Mouse (Mus musculus) left cerebral cortex, adult 2 months (tissue): ENCODE data around the gene Olfr975. TPM values are rescaled to one million over a fixed set of nuclear protein-coding genes. Genes with fewer than 3 reads are reported as not detected.
"Not testable (repeated sequence)": the region's sequence is repeated elsewhere in the genome, so short reads cannot be mapped to it uniquely, and the experiment has no call there.

ENCODE experiments used
- DNase-seq, 2 experiments: peaks; one replicate each; pipeline ENCODE4 v3.0.0; 2021 to 2022; ENCODE audit warnings: low spot score in 2 of 2, mixed read lengths in 1 of 2; ENCODE audit errors: extremely low spot score in 1 of 2
- H3K27ac ChIP-seq: fragments of 200-600 bp; 2 replicates; pipeline ENCODE4 v1.8.1; 2022
- H3K4me3 ChIP-seq: fragments of 200-600 bp; 2 replicates; pipeline ENCODE4 v1.8.1; 2022
- CTCF ChIP-seq: fragments of 200-600 bp; IDR thresholded peaks from 2 replicates; pipeline ENCODE4 v1.8.1; 2022; ENCODE audit warnings: antibody characterized with exemption, mild to moderate bottlenecking, moderate library complexity
- intact Hi-C: fragments of 180-260 bp; cut with DNase I; formaldehyde crosslinking; loops from one replicate; pipeline ENCODE4 v1.15.1; 2025
- long read RNA-seq, 2 experiments: library from polyadenylated mRNA; stranded (forward); transcript quantifications; one replicate each; pipeline ENCODE4 v2.0.0; 2021; ENCODE audit warnings: borderline mapping rate in 2 of 2
- total RNA-seq, 2 experiments: library from RNA; stranded (reverse); gene quantifications; 2 replicates each; pipeline ENCODE4 v1.2.3; 2021

Gene Olfr975
- not detected for total RNA-seq
- long read RNA-seq, experiment 1, result 0 reads
- long read RNA-seq, experiment 2, result 0 reads

- no peak for TF ChIP-seq CTCF
- Histone ChIP-seq H3K4me3 (no peak within 1 kb of the TSS), H3K27ac (no peak within 1 kb of the TSS)
- DNase-seq, result no peak
- intact Hi-C loops, result no loop called here
Observed at GRCm38 (mm10) chr9:39951946-39952345, at the start of gene Olfr975. Olfr975 (minus strand) TSS chr9:39952046.

DNA sequence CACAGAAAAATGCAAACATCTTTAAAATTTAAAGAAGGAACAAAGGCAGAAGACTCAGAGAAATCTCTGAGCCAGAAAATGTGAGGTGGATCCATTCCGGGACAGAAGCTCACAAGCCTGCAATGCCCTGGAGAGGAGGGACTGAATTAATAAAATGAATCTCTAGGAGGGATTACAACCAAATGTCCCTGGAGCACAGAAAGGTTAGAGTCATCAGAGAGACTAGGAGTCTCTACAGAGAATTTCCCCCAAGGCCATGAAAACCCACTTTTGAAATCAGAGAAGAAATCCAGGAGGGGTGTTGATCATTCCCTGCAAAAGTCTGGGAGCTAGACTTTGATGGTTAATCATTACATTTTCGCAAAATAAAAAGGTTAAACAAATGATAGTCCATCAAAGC lies 40.0 kb upstream of the Olfr975 start, which contains the start of gene Olfr978:
TSS of gene Olfr978 (plus strand) at position 301 of the 400 bp plus-strand sequence.
- TF ChIP-seq CTCF, result no peak
- intact Hi-C loops, result no loop called here
- Histone ChIP-seq H3K4me3 (no peak within 1 kb of the TSS), H3K27ac (no peak within 1 kb of the TSS)
- no peak for DNase-seq

DNA sequence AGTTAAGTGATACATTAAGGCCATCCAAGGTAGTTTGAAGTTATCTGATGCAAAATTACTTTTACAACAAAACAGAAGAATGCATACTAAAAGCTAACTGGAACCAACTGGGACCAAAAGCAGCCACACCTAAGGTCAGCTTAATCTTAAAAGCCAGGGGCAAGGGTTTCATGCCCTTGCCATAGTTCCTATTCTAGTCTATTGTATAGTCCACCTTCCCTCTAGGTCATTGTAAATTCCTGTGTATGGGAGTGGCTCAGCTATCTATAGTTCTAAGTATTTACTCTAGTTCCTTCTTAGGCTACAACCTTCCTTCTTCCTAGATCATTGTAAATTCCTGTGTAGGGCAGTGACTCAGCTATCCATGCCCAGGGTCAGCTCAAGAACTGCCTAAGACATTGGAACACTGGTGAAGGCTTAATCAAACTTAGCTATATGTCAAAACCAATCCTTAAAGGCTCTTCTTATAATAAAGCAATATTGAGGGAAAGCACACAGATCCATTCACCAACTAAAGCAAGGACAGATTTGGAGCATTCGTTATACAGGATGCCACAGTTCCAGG lies 24.8 kb upstream of the Olfr975 start:
- H3K4me3 ChIP-seq, H3K27ac ChIP-seq, DNase-seq, intact Hi-C loops: not testable (repeated sequence)

- intact Hi-C loops, DNase-seq, H3K27ac ChIP-seq, H3K4me3 ChIP-seq: not testable (repeated sequence)
Observed at GRCm38 (mm10) chr9:39961033-39961432, 9.2 kb upstream of the Olfr975 start, which contains the start of gene Olfr976. Olfr976 (minus strand) TSS chr9:39961133.

DNA sequence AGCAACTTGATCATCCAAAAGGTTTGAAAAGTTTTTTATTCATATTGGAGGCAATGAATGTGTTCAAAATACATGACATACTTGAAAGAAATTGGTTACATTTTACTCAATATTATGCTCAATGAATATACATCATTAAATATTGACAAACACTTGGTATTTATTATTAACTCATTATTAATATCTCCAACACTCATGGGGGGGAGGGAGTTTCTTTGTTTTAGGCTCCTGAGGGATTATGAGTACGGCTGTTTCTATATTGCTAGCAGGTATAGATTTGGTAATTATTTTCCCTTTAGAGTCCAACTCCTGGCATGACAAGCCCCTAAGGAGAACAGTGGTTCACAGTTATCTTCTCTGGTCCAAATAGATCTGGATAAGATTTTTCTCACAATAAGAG lies 14.6 kb downstream of the Olfr975 start, which contains the start of gene Olfr974:
TSS of gene Olfr974 (plus strand) at position 301 of the 400 bp plus-strand sequence.
- no peak for TF ChIP-seq CTCF
- intact Hi-C loops, result no loop called here
- Histone ChIP-seq H3K4me3 (no peak within 1 kb of the TSS), H3K27ac (no peak within 1 kb of the TSS)
- no peak for DNase-seq

DNA sequence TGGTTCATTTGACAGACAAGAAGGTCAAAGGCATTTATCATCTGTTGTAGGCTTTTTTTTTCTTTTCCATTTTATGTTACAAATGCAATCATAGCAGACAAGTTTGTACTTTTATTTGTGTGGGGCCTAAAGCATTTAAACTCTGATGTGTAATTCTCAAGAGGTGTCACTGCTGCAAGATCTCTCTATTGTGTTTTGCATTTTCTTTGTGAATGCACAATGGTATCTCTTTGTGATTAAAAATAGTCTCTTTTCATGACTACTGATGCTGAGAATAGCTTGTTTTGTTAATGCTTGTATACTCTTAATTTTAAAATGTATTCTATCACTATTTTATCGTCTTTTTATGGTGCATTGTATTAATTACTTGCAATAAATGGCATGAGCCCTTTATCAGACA lies 23.0 kb downstream of the Olfr975 start:
- H3K27ac ChIP-seq, DNase-seq, intact Hi-C loops, H3K4me3 ChIP-seq: not testable (repeated sequence)

GRCm38 (mm10) chr9:39927975-39928836 lies 23.6 kb downstream of the Olfr975 start:
- DNase-seq, H3K27ac ChIP-seq, H3K4me3 ChIP-seq, intact Hi-C loops: not testable (repeated sequence)

DNA sequence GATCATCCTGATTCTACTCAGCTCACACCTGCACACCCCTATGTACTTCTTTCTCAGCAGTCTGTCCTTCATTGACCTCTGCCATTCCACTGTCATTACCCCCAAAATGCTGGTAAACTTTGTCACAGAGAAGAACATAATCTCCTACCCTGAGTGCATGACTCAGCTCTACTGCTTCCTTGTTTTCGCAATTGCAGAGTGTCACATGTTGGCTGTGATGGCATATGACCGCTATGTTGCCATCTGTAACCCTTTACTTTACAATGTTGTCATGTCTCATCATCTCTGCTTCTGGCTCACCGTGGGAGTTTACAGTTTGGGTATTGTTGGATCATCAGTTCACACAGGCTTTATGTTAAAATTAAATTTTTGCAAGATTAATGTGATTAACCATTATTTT lies 41.9 kb downstream of the Olfr975 start:
- no peak for DNase-seq
- TF ChIP-seq CTCF, result no peak
- H3K27ac ChIP-seq, result no peak overlapping the region
- H3K4me3 ChIP-seq, result no peak overlapping the region
- intact Hi-C loops, result no loop called here

DNA sequence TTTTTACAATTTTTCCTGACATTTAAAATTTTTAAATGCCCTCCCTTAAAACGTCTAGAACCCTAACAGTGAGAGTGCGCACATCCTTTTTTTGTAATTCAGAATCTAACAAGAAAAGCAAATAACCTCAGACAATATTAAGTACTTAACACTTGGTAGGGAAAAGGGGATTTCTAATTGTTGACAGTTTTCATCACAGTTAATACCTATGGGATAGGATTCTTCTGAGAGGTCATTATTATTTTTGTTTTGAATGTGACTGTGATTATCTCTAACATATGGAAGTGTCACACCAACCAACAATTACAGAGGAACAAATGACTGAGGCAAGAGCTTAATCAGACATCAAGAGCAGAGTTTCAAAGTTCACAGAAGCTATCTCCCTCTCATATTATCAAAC lies 44.8 kb downstream of the Olfr975 start, which contains the start of gene Olfr229:
TSS of gene Olfr229 (plus strand) at position 301 of the 400 bp plus-strand sequence.
- no peak within 1 kb of the TSS for H3K27ac ChIP-seq
- TF ChIP-seq CTCF, result no peak
- intact Hi-C loops, result no loop called here

DNA sequence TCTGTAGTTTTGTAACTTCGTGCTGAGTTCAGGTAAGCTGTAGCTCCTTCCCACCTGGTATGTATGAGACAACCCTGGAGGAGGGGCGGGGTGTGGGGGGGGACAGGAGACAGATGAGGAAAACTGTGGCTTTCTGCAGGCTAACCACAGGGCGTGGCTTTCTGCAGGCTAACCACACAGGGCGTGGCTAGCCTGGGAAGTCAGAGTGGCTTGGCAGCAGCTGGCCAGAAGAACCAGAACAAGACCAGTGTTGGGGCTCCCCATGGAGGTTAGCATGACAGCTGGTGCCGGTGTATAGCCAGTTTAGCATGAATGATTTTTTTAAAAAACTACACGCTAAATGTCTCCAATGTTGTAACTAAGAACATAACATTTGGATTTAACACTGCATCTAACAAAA lies 46.7 kb downstream of the Olfr975 start:
- DNase-seq, result no peak
- Histone ChIP-seq H3K27ac (no peak overlapping the region), H3K4me3 (no peak overlapping the region)
- intact Hi-C loops, result no loop called here
- no peak for TF ChIP-seq CTCF

More for the DNA sequence above, 44.8 kb downstream of the Olfr975 start, which contains the start of gene Olfr229:
- no peak within 1 kb of the TSS for H3K4me3 ChIP-seq
- no peak for DNase-seq

Other genes starting within 250 kb of the Olfr975 start
- gene Olfr149, start 244.9 kb downstream of the Olfr975 start, total RNA-seq, result not detected
- not detected for gene Olfr965, start 240.7 kb downstream of the Olfr975 start, total RNA-seq
- gene Olfr150, start 221.1 kb downstream of the Olfr975 start, total RNA-seq, result not detected
- gene Olfr967, start 205.8 kb downstream of the Olfr975 start, total RNA-seq, result not detected
- not detected for gene Olfr968, start 168.8 kb downstream of the Olfr975 start, total RNA-seq
- gene Olfr969, start 161.1 kb downstream of the Olfr975 start, total RNA-seq, result not detected
- gene Olfr970, start 143.2 kb downstream of the Olfr975 start, total RNA-seq, result not detected
- gene Olfr971, start 115.2 kb downstream of the Olfr975 start, total RNA-seq, result not detected
- gene Olfr972, start 85.6 kb downstream of the Olfr975 start, total RNA-seq, result not detected
- not detected for gene Olfr229, start 44.7 kb downstream of the Olfr975 start, total RNA-seq
- gene Olfr974, start 14.5 kb downstream of the Olfr975 start, total RNA-seq, result not detected
- gene Olfr976, start 9.1 kb upstream of the Olfr975 start, total RNA-seq, result not detected
- not detected for gene Olfr978, start 40.1 kb upstream of the Olfr975 start, total RNA-seq
- gene Olfr979, start 51.4 kb upstream of the Olfr975 start, total RNA-seq, result not detected
- gene Olfr980, start 57.5 kb upstream of the Olfr975 start, total RNA-seq, result not detected
- gene Olfr981, start 69.4 kb upstream of the Olfr975 start, total RNA-seq, result not detected
- gene Olfr982, start 121.8 kb upstream of the Olfr975 start, total RNA-seq, result not detected
- gene Olfr983, start 141.5 kb upstream of the Olfr975 start, total RNA-seq, result not detected
- gene Olfr984, start 162.2 kb upstream of the Olfr975 start, total RNA-seq, result not detected
- gene Olfr985, start 178.1 kb upstream of the Olfr975 start, total RNA-seq, result not detected
- gene Tmem225, start 196.1 kb upstream of the Olfr975 start, total RNA-seq, result not detected
- gene Olfr986, start 228.9 kb upstream of the Olfr975 start, total RNA-seq, result under 1 TPM in 1 of 2 experiments, not detected in 1; 0.09 TPM
- 1 to 10 TPM; 3.2 to 4.0 TPM for gene Zfp202, start 240.3 kb upstream of the Olfr975 start, total RNA-seq